In genomic region chr7:66135644-66136043, GRCm38 (mm10) we compare ENCODE assay signal across 8 mouse cellular contexts. TPM values are rescaled to one million over a fixed set of nuclear protein-coding genes. Genes with fewer than 3 reads are reported as not detected.
DNase-seq lines count a peak whose midpoint lies in the region; ATAC-seq and TF ChIP-seq lines count a peak whose summit lies in the region.
"Had no signal": no experiment of that assay in that cellular context is flagged by ENCODE, and none has a peak within 500 bp of the region (broad histone marks: within the 10 kb centered on the region; RNA-seq: fewer than 3 reads in every experiment).

No protein-coding gene starts in this region.

- H3K4me3 ChIP-seq in lung, embryonic 14.5 days (ENCODE audit: low read depth, low read length): no peak overlapping the region
- H3K4me3 ChIP-seq in embryonic facial prominence, embryonic 13.5 days: no peak overlapping the region
- no peak overlapping the region for H3K4me3 ChIP-seq in hindbrain, embryonic 16.5 days (ENCODE audit: low read length)
- no peak overlapping the region for H3K4me3 ChIP-seq in neural tube, embryonic 13.5 days

- 77% methylated on average over 3 of the region's 3 CpGs for WGBS in lung, embryonic 14.5 days
- 77% methylated on average over 3 of the region's 3 CpGs for WGBS in embryonic facial prominence, embryonic 13.5 days
- 84% methylated on average over 3 of the region's 3 CpGs for WGBS in hindbrain, embryonic 16.5 days
- 91% methylated on average over 3 of the region's 3 CpGs for WGBS in neural tube, embryonic 13.5 days

- no peak overlapping the region for H3K4me2 ChIP-seq in lung, embryonic 14.5 days
- H3K4me2 ChIP-seq in embryonic facial prominence, embryonic 13.5 days: no peak overlapping the region
- H3K4me2 ChIP-seq in hindbrain, embryonic 16.5 days (ENCODE audit: low read length): no peak overlapping the region
- no peak overlapping the region for H3K4me2 ChIP-seq in neural tube, embryonic 13.5 days

- no peak for TF ChIP-seq CTCF in lung, embryonic 14.5 days (IDR thresholded peaks at IDR 0.05; ENCODE audit: low read depth)

- H3K27me3 ChIP-seq in lung, embryonic 14.5 days (ENCODE audit: insufficient read depth, low read length): no peaks in the 10 kb centered on the region
- H3K27me3 ChIP-seq in embryonic facial prominence, embryonic 13.5 days: no peaks in the 10 kb centered on the region
- no peaks in the 10 kb centered on the region for H3K27me3 ChIP-seq in hindbrain, embryonic 16.5 days (replicated peaks; ENCODE audit: control insufficient read depth, insufficient read depth, low read length)
- H3K27me3 ChIP-seq in neural tube, embryonic 13.5 days: no peaks in the 10 kb centered on the region

- H3K27ac ChIP-seq in lung, embryonic 14.5 days (ENCODE audit: low read depth): peak overlapping the region; percentile 47; the same call in 1 of the 2 replicates
- H3K27ac ChIP-seq in embryonic facial prominence, embryonic 13.5 days: peak overlapping the region; percentile 39
- H3K27ac ChIP-seq in hindbrain, embryonic 16.5 days (ENCODE audit: low read depth, low read length): peak overlapping the region; percentile 16
- H3K27ac ChIP-seq in neural tube, embryonic 13.5 days (replicated peaks): peak overlapping the region; percentile 33; the same call in 1 of the 2 replicates

- no peak for DNase-seq in lung, embryonic 14.5 days
- no peak for DNase-seq in lung, postnatal 14 days
- no peak for DNase-seq in urinary bladder, postnatal 14 days (ENCODE audit: low spot score)
- no peak for DNase-seq in retina, embryonic 14.5 days (ENCODE audit: low spot score)
- DNase-seq: forebrain, postnatal 0 days had no signal

- H3K4me1 ChIP-seq in lung, embryonic 14.5 days (ENCODE audit: insufficient read depth): peaks cover 23% of the 10 kb centered on the region
- peaks cover 31% of the 10 kb centered on the region for H3K4me1 ChIP-seq in embryonic facial prominence, embryonic 13.5 days
- H3K4me1 ChIP-seq in hindbrain, embryonic 16.5 days (ENCODE audit: control insufficient read depth, insufficient read depth, low read depth, low read length): peaks cover 15% of the 10 kb centered on the region
- H3K4me1 ChIP-seq in neural tube, embryonic 13.5 days (replicated peaks): peaks cover 54% of the 10 kb centered on the region

- H3K36me3 ChIP-seq in lung, embryonic 14.5 days (ENCODE audit: insufficient read depth): peaks cover 20% of the 10 kb centered on the region
- peaks cover 24% of the 10 kb centered on the region for H3K36me3 ChIP-seq in embryonic facial prominence, embryonic 13.5 days
- H3K36me3 ChIP-seq in hindbrain, embryonic 16.5 days (ENCODE audit: control insufficient read depth, insufficient read depth, low read length): no peaks in the 10 kb centered on the region
- H3K36me3 ChIP-seq in neural tube, embryonic 13.5 days: peaks cover 12% of the 10 kb centered on the region

- H3K9ac ChIP-seq in lung, embryonic 14.5 days: no peak overlapping the region
- H3K9ac ChIP-seq in embryonic facial prominence, embryonic 13.5 days: no peak overlapping the region
- H3K9ac ChIP-seq in hindbrain, embryonic 16.5 days (ENCODE audit: low read depth, low read length): no peak overlapping the region
- no peak overlapping the region for H3K9ac ChIP-seq in neural tube, embryonic 13.5 days
- H3K9ac ChIP-seq: forebrain, postnatal 0 days had no signal

- no peaks in the 10 kb centered on the region for H3K9me3 ChIP-seq in lung, embryonic 14.5 days (ENCODE audit: low read depth, low read length)
- no peaks in the 10 kb centered on the region for H3K9me3 ChIP-seq in embryonic facial prominence, embryonic 13.5 days
- H3K9me3 ChIP-seq in hindbrain, embryonic 16.5 days (ENCODE audit: control insufficient read depth, low read length): no peaks in the 10 kb centered on the region
- H3K9me3 ChIP-seq in neural tube, embryonic 13.5 days: no peaks in the 10 kb centered on the region

- no peak for ATAC-seq in lung, embryonic 14.5 days (ENCODE audit: insufficient read depth)
- no peak for ATAC-seq in embryonic facial prominence, embryonic 13.5 days (ENCODE audit: insufficient number of reproducible peaks, insufficient read depth, low FRiP score, low TSS enrichment, low read depth)
- ATAC-seq in hindbrain, embryonic 16.5 days: no peak
- ATAC-seq in neural tube, embryonic 13.5 days (ENCODE audit: low read depth): no peak

RNA-seq across cellular contexts. Expression of gene Chsy1, which starts 26.3 kb away (rescaled TPM):
- polyA plus RNA-seq in lung, embryonic 14.5 days (2014; fragmentation: Nextera tagmentation; extraction: Ambion mirVana): 29.0 and 29.9 TPM in 2 replicates
- polyA plus RNA-seq in embryonic facial prominence, embryonic 13.5 days (2015; fragmentation: Nextera tagmentation; extraction: Ambion mirVana): 22.7 and 24.4 TPM in 2 replicates
- polyA plus RNA-seq in hindbrain, embryonic 16.5 days (2015; fragmentation: Nextera tagmentation; extraction: Ambion mirVana): 8.7 and 10.0 TPM in 2 replicates
- 11.5 and 13.3 TPM in 2 replicates for polyA plus RNA-seq in neural tube, embryonic 13.5 days (2015; fragmentation: Nextera tagmentation; extraction: Ambion mirVana)

RNA-seq across cellular contexts. Expression of gene Selenos, which starts 56.2 kb away (rescaled TPM):
- polyA plus RNA-seq in lung, embryonic 14.5 days (2014; fragmentation: Nextera tagmentation; extraction: Ambion mirVana): 95.3 and 102 TPM in 2 replicates
- 111 and 113 TPM in 2 replicates for polyA plus RNA-seq in embryonic facial prominence, embryonic 13.5 days (2015; fragmentation: Nextera tagmentation; extraction: Ambion mirVana)
- polyA plus RNA-seq in hindbrain, embryonic 16.5 days (2015; fragmentation: Nextera tagmentation; extraction: Ambion mirVana): 94.9 and 99.1 TPM in 2 replicates
- polyA plus RNA-seq in neural tube, embryonic 13.5 days (2015; fragmentation: Nextera tagmentation; extraction: Ambion mirVana): 97.2 and 105 TPM in 2 replicates
